Mouse (Mus musculus) adrenal gland, postnatal 25 days (tissue): ENCODE results near the gene Acot8. TPM values are rescaled to one million over a fixed set of nuclear protein-coding genes. Genes with fewer than 3 reads are reported as not detected.
A peak's percentile ranks its signal among the peaks of the same experiment; 100 is the strongest.

Experiments used
- DNase-seq: peaks from one replicate; pipeline ENCODE4 v3.0.0; 2021; ENCODE audit warnings: mixed read lengths
- total RNA-seq: library from RNA; stranded (reverse); gene quantifications from 2 replicates; pipeline ENCODE4 v1.2.3, GENCODE M21; 2021

The Acot8 gene
- total RNA-seq, 1 experiment from 2014 or later = 36.0 TPM

DNA sequence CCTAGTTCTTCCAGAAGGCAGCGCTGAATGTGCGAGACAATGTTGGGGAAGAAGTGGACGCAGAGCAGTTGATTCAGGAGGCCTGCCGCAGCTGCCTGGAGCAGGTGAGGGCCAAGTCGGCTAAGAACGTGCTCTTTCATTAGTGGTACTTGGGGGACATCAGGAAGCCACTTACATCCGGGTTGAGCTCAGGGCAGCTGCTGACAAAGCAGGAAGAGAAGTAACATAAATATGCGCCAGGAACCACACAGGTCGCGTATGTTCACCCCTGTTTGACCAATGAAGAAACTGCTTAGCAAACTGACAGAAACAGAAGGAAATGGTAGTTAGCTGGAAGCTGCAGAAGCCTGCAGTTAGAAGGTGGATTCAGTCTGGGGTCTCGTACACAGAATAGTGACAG is 50.6 kb downstream of the Acot8 start:
- no peak for DNase-seq

DNA sequence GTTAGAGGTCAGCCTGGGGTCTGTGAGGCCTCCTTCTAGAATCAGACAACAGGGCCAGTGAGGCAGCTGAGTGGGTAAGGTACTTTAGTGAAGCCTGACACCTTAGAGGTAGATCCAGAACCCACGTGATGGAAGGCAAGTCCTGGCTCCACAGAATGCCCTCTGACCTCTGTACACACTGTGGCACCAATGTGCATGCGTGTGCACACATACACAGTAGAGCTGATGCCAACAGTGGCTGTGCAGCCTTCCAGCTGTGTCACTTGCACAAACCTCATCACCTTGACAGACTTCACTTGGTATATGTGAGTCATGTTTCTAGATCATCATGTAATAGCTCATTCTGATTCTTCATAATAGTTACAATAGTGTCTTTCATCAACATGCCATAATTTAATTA is 52.2 kb downstream of the Acot8 start:
- DNase-seq = no peak

DNA sequence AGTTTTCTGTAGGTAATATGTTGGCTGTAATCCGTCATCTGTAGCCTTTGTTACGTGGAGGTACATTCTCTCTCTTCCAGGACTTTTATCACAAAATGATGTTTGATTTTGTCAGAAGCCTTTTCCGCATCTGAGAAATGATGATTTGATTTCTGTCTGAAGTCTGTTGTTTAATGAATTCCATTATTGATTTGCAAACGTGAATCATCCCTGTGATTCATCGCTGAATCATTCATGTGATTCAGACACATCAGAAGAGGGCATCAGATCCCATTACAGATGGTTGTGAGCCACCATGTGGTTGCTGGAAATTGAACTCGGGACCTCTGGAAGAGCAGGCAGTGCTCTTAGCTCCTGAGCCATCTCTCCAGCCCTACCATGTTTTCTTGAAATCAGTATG is 55.7 kb downstream of the Acot8 start:
- no peak for DNase-seq

DNA sequence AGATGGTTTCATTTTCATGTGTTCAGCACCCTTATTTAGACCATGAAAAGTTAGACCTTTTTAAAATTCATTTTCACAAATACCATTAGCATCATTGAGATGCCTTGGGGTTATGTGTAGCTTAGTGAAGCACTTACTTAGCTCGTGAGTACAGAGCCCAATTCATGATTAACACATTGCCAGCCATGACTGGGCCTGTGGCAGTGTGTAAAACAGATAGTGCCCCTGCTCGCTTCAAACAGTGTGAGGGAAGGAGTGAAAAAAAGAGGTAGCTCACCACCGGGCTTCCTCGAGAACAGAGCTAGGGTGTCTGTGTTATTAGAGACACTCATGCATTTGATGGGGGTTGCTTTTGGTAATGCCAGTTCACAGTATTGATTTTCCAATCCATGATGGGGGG is 56.5 kb downstream of the Acot8 start:
- no peak for DNase-seq

DNA sequence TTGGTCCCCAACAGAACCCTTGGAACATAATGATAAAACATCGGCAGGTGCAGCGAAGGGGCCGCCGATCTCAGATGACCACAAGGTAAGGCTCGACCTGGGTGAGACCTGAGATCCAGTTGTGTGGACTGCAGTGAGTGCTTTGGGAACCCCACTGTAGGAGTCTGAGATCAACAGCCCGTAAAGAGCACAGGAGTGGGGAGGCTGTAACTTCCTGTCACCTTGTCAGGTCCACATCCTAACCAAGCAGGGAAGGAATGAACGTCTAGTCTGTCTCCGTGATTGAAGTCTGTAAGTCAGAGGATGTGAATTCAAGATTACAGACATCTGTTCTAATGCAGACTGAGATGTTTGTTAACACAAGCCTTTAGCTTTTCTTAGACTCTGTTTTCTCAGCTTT is 58.0 kb downstream of the Acot8 start:
- DNase-seq = no peak

DNA sequence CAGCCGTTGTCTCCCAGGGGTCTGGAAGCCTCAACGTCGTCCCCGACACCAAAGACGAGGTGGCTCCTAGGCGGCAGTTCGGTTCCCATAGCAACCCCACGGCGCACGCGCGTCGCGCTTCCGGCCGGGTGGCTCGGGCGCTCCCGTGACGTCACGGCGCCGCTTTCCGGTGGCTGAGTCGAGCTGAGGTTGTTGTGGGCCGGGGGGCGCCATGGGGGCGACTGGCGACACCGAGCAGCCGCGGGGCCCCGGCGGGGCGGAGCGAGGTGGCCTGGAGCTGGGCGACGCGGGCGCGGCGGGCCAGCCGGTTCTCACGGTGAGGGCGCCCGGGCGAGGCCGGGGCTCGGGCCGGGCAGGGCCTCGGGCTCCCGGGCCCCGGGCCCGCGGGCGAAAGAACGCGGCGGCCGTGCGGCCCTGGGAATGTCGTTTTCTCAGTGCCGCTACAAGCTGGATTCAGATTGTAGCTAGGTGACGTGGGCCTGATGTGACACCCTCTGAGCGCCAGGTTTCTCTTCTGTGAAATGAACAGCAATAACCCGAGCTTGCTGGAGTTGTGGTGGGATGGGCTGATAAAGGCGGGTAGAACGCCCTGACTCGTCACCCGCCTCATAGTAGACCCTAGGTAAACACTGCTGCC is 58.7 kb downstream of the Acot8 start, which contains the start of the genes Wfdc3 and Dnttip1:
Wfdc3 (minus strand) TSS at position 89 of the 637 bp plus-strand sequence.
Dnttip1 (plus strand) TSS at position 141 of the 637 bp plus-strand sequence.
- DNase-seq = peak; percentile 95

DNA sequence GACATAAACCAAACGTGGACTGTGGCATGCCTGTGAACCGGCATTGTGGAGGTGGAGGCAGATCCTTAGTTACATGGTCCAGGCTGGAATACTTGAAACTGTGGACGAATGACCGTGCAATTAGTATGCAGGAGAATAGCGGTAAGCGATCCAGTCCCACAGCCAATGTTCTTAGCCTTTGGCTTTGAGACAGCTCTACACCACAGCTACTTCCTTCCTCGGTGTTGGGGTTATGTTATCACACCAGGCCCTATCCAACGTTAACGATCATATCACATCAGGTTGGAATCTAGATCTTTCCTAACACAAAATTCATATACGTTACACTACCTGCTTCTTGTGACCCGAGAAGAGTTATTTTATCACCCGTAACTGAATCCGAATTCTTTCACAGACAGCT is 59.7 kb downstream of the Acot8 start:
- no peak for DNase-seq

Other genes starting within 250 kb of the Acot8 start
- gene Wfdc2, start 242.5 kb downstream of the Acot8 start, total RNA-seq = not detected in 2 replicates
- gene Spint3, start 231.4 kb downstream of the Acot8 start, total RNA-seq = not detected in 2 replicates
- 0.58 TPM in 1 of 2 replicates, not detected in the other for gene Wfdc6a, start 219.4 kb downstream of the Acot8 start, total RNA-seq
- gene Eppin, start 211.3 kb downstream of the Acot8 start, total RNA-seq = not detected in 2 replicates
- not detected in 2 replicates for gene Wfdc6b, start 191.4 kb downstream of the Acot8 start, total RNA-seq
- gene Wfdc8, start 191.3 kb downstream of the Acot8 start, total RNA-seq = not detected in 2 replicates
- gene Wfdc16, start 166.1 kb downstream of the Acot8 start, total RNA-seq = not detected in 2 replicates
- gene Wfdc10, start 148.8 kb downstream of the Acot8 start, total RNA-seq = not detected in 2 replicates
- gene Wfdc9, start 148.3 kb downstream of the Acot8 start, total RNA-seq = not detected in 2 replicates
- gene Wfdc11, start 130.8 kb downstream of the Acot8 start, total RNA-seq = not detected in 2 replicates
- gene Wfdc13, start 119.8 kb downstream of the Acot8 start, total RNA-seq = not detected in 2 replicates
- not detected in 2 replicates for gene Spint4, start 106.4 kb downstream of the Acot8 start, total RNA-seq
- gene Spint5, start 89.6 kb downstream of the Acot8 start, total RNA-seq = not detected in 2 replicates
- gene Wfdc3, start 59.0 kb downstream of the Acot8 start, total RNA-seq = 0.39 and 0.57 TPM in 2 replicates
- gene Dnttip1, start 58.9 kb downstream of the Acot8 start, total RNA-seq = 43.5 and 45.3 TPM in 2 replicates
- 9.9 and 14.1 TPM in 2 replicates for gene Ube2c, start 35.0 kb downstream of the Acot8 start, total RNA-seq
- gene Tnnc2, start 24.9 kb downstream of the Acot8 start, total RNA-seq = not detected in 2 replicates
- gene Snx21, start 19.1 kb downstream of the Acot8 start, total RNA-seq = 36.6 and 50.0 TPM in 2 replicates
- gene Zswim3, start 216 bp upstream of the Acot8 start, total RNA-seq = 4.3 and 5.5 TPM in 2 replicates
- 11.9 and 14.2 TPM in 2 replicates for gene Zswim1, start 17.8 kb upstream of the Acot8 start, total RNA-seq
- not detected in 2 replicates for gene Spata25, start 23.7 kb upstream of the Acot8 start, total RNA-seq
- 108 and 121 TPM in 2 replicates for gene Ctsa, start 28.0 kb upstream of the Acot8 start, total RNA-seq
- gene Neurl2, start 28.6 kb upstream of the Acot8 start, total RNA-seq = 1.3 and 2.2 TPM in 2 replicates
- 12.7 and 16.2 TPM in 2 replicates for gene Pltp, start 52.8 kb upstream of the Acot8 start, total RNA-seq
- 46.6 and 60.9 TPM in 2 replicates for gene Pcif1, start 74.4 kb upstream of the Acot8 start, total RNA-seq
- 21.2 and 23.9 TPM in 2 replicates for gene Zfp335, start 106.9 kb upstream of the Acot8 start, total RNA-seq
- 0.33 and 0.43 TPM in 2 replicates for gene Mmp9, start 135.9 kb upstream of the Acot8 start, total RNA-seq
- 7.2 and 10.6 TPM in 2 replicates for gene Slc12a5, start 155.9 kb upstream of the Acot8 start, total RNA-seq
- gene Ncoa5, start 230.0 kb upstream of the Acot8 start, total RNA-seq = 34.1 and 46.2 TPM in 2 replicates